Mouse (Mus musculus): ENCODE data around the gene Psap.

Gene Psap

DNA sequence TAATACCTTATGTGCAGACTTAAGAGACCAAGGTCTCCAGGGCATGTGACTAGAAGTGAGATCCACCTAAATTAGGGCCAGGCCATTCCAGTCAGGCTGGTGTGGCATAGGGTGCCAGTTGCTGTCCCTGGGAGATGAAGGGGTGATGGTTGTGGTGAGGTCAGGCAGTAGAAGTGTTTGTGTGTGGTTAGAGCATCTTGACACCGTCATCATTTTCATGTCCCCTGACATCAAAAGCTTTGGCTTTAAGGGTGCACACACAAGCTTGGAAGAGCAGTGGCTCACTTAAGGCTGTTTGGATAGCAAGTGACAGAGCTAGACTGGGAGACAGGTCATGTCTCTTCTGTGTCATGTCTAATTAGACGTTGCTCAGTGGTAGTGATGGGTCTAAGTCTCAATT, 10.3 kb downstream of the Psap start:
- no peak for DNase-seq (ENCODE audit: low spot score)

DNA sequence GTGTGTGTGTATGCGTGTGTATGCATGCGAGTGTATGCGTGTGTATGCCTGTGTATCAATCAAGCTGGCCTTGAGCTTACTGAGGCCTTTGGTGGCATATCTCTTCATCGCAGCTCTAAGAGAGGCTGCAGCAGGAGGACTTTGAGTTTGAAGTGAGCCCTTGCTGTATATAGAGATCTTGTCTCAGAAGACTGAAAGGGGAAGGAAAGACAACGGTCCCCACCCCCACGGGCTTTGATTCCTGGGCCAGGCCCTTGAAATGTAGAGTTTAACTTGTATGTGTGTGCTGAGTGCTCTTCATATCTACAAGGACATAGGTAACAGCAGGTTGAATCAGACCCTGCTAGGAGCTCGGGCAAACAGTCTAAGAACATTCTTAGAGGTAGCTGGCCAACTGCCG, 11.8 kb downstream of the Psap start:
- DNase-seq (ENCODE audit: low spot score): no peak

- DNase-seq (ENCODE audit: low spot score): no peak
Measured at GRCm38 (mm10) chr10:60290026-60290738, 12.8 kb downstream of the Psap start.

GRCm38 (mm10) chr10:60290739-60291110, 13.3 kb downstream of the Psap start:
- DNase-seq (ENCODE audit: low spot score): no peak

DNA sequence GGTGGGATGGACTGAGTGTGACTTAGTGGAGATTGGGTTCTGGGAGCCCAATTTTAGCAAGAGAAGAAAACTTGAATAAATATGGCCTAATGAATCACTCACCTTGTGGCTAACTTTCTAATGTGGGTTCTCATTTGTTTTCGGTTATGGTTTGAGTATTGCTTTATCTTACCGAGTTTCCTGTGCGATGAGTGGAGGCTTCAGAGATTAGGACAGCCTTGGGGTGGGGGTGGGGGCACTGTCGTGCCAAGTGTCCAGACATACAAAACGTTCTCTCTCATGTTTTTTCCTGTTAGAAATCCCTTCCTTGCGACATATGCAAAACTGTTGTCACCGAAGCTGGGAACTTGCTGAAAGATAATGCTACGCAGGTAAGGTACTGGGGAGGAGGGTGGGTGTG, 14.8 kb downstream of the Psap start:
- DNase-seq (ENCODE audit: low spot score): no peak

DNA sequence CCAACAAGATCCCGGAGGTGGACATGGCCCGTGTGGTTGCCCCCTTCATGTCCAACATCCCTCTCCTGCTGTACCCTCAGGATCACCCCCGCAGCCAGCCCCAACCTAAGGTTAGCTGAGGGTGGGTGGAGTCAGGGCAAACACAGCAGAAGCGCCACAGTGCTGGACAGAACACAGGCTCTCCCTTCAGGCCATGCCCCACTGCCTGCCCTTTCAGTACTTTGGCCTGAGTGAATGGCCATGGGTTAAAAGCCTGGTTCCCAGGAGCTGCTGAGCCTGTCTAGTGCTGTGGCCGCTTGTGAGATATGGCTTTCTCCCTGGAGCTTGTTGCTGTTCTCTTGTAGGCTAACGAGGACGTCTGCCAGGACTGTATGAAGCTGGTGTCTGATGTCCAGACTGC, 17.2 kb downstream of the Psap start:
- DNase-seq (ENCODE audit: low spot score): no peak

DNA sequence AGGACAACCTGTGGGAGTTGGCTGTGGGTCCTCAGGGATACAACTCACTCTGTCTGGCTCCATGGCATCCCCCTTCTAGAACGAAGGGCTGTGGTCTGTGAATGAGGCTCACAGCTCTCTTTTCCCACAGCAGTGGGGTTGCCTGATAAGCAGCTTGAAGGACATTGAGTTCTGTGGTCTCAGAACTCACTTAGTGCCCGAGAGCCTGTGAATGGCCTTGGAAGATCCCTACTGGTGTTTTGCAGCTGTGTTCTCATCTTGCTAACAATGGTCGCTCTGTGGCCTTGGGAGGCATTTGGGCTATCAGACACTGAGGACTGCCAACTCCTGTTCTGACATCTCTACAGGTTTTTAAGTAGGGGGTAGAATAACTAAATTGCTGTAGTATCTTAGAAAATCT, 17.9 kb downstream of the Psap start:
- no peak for DNase-seq (ENCODE audit: low spot score)

- no peak for DNase-seq (ENCODE audit: low spot score)
Measured at GRCm38 (mm10) chr10:60296027-60296426, 18.6 kb downstream of the Psap start.

DNA sequence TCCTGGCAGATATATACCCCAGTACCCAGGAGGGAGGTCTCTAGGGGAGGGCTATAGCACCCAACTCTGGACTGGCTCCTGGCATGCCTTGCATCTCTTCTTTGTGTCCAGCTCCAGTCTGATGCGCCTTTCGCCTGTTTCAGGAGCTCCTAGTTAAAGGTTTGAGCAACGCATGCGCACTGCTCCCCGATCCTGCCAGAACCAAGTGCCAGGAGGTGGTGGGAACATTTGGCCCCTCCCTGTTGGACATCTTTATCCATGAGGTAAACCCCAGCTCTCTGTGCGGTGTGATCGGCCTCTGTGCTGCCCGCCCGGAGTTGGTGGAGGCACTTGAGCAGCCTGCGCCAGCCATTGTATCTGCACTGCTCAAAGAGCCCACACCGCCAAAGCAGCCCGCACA, 22.2 kb downstream of the Psap start:
- DNase-seq (ENCODE audit: low spot score): no peak

GRCm38 (mm10) chr10:60303419-60303818, 26.0 kb downstream of the Psap start:
- DNase-seq (ENCODE audit: low spot score): no peak

DNA sequence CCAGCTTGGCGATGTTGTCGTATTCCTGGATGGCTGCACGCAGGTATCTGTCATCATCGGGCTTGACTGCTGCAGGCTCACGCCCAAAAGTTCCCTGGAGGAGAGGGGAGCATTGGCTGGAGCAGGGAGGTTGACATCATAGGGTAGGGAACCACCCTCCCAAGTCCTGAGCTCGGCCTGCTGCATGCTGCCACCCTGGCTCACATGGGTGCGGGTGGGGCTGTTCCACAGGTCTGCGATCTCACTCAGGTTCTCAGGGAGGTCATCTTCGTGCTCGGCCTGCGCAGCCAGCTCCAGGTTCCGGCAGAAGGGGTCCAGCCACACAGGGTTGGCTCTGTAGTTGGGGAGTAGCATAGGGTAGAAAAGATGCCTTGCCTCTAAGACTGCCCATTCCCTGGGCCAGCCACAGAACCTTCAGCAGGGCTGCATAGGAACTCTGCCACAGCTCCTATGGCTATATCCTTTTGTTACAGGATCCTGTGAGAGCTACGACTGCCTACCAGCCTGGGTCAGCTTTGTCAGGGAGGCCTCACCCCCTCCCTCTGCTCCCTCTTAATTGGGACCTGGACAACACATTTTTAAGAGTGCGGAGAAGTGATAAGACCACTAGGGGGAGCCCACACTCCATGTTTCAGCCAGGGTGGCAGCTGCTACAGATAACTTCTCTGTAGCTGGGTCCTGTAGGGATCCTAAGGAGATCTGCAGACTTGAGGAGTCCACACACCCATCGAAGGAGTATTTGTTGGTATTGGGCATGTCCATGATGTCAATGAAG, 27.6 kb downstream of the Psap start:
- no peak for DNase-seq (ENCODE audit: low spot score)

DNA sequence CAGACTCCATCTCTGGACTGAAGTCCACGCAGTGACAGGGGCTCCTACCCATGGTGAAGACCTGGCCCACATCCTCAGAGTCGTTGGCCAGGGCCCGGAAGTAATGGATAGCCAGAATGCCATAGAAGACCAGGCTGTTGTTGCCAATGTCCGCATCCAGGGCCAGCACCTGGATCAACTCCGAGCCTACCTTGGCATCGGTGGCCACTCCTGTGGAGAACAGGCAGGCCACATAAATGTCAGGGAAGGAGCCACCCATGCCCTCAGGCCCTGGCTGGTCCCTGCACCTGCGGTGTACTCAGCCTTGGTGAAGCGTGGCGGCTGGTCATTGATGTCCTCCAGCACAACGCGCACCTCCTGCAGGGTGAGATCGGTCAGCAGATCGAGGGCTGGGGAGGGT, 33.2 kb downstream of the Psap start:
- no peak for DNase-seq (ENCODE audit: low spot score)

DNA sequence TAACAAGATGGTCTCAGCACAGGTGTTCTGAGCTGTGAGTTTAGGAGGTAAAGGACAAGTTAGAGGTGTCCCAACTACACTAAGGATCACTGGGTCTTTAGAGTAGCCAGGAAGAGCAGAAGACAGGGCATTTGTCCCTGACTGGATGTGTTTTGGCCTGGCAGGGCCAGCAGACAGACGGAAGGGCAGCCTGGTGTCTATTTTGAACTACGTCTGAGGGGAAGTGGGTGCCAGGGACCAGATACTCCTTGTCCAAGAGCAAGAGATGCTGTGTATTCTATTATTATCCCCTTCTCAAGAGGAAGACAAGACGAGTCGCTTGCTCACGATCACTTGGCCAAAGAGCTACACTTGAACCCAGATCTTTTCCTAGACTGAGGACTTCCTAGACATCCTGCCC, 36.2 kb downstream of the Psap start:
- DNase-seq (ENCODE audit: low spot score): no peak

- DNase-seq (ENCODE audit: low spot score): no peak
Measured at GRCm38 (mm10) chr10:60316166-60316565, 38.7 kb downstream of the Psap start.

DNA sequence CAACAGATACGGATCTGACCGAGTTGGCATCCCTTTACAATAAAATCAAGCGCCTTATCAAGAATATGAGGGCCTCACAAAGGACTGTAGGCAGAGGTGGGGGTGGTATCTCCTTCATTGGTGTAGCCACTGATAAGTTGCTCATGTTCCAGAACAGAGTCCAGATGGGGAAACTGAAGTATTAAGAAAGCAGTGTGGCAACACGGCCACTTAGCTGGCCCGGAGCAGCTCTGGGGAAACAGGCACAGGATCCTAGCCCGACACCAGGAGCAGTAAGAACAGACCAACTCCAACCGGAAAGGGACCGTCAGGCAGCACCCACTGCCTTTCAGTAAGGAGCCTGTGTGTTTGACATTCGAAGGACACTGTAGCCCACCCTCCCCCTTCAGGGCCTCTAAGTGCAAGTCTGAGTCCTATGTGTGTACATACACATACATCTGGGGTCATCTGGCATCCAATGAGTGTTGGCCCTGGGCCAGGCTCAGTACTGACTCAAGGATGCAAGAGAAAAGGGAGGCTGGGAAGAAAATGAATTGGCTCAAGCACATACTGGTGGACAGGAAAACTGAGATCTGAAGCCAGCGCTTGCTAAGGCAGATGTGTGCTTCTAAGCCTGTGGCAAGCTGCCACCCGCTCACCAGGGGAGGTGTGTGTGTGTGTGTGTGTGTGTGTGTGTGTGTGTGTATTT, 51.7 kb downstream of the Psap start:
- DNase-seq (ENCODE audit: low spot score): no peak

- DNase-seq (ENCODE audit: low spot score): no peak
Measured at GRCm38 (mm10) chr10:60334583-60334982, 57.2 kb downstream of the Psap start.

DNA sequence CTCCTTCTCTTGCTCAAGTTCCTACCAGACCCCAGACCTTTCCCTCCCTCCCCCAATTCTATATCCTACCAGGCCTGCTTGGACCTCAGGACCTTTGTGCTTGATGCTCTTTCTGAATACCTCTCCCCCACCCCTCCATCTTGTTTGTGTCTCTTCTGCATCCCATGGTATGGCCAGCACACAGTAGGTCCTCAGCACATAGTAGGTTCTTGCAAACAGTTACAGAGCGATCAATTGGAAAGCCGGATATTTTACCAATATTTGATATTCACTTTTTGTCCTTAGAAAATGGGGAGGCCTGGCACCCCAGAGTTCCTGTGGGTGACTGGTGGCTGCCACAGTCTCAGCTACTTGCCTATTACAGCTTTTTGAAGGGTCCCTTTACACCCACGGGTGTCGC, 57.6 kb downstream of the Psap start:
- no peak for DNase-seq (ENCODE audit: low spot score)

DNA sequence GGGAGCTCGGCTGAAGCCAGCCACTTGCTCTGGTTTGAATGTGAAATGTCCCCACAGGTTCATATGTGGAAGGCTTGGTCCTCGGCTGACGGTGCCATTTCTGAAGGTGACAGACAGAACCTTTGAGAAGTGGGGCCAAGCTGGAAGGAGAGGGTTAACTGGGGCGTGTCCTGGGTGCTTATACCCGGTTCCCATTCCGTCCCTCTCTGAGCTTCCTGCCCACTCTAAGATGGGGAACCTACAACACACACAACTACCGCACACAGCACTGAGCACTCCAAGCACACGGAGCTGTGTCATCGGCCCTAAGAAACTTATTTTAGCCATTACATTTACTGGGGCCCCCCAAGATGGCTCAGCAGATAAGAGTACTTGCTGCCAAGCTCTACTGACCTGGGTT, 64.1 kb downstream of the Psap start:
- DNase-seq (ENCODE audit: low spot score): no peak

- no peak for DNase-seq (ENCODE audit: low spot score)
Measured at GRCm38 (mm10) chr10:60344111-60344510, 66.7 kb downstream of the Psap start.

DNA sequence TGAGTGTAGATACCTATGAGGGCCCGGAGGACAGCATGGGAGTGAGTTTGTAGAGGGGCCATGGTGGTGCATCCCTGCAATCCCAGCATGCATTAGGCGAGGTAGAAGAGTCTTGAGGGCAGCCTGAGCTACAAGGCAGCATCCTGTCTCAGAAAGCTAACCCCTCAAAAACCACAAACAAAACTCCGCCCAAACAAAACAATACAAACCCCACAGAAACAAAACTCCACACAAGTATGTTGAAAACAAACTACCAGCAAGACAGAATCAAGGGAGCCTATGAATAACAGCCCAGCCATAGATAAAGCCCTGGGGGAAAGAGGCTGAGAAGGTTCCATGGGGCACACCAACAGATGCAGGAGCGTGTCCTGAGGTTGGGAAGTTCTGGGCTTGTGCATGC, 68.6 kb downstream of the Psap start:
- no peak for DNase-seq (ENCODE audit: low spot score)

- no peak for DNase-seq (ENCODE audit: low spot score)
Measured at GRCm38 (mm10) chr10:60346701-60347405, 69.4 kb downstream of the Psap start, which contains the start of gene Vsir. Gene Vsir (plus strand): TSS chr10:60346851.

DNA sequence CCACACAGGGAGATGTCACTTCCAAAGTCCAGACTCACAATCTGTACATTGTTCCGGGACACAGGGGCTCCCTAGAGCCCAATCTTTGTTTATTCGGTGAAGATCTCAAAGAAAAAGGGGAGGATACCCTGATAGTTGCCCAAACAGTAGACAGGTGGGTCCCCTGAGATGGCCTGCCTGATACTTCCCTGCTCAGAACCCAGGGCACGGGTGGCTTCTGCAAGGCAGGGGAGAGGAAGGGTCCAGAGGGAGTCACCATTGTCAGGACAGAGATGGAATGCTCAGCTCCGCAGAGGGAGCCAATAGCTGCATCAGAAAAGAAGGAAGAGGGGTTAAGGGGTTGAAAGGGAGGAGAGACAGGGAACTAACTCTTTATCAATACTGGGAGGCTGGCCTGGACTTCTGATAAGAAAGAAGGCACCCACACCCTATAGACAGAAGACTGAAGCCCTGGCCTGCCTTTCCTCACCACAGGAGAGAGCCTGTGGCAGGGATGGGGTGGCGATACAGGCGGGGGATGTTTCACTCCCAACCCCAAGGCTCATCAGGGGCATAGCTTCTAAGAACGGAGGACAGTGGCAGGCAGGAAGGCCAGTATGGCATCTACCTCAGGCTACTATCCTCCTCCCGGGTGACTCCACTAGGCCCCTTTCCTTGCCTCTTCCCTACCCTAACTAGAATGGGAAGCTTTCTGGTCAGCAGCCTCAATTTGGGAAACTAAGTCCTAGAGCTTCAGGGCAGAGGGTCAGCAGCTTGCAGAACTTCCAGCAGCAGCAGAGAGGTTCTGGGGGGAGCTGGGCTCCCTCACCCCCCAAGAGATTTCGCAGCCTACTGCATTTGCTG, 70.6 kb downstream of the Psap start:
- DNase-seq (ENCODE audit: low spot score): no peak
